Mouse (Mus musculus) liver, adult 2 months (tissue): ENCODE results near the gene Olfr1371.

Experiments
- CTCF ChIP-seq: fragments of 200-500 bp; IDR thresholded peaks from 2 replicates; pipeline ENCODE4 v1.5.1; 2011; ENCODE audit warnings: low read depth, low read length, control low read depth
- POLR2A ChIP-seq: fragments of 200-500 bp; IDR thresholded peaks from 2 replicates; pipeline ENCODE4 v1.6.1; 2011; ENCODE audit warnings: low read length, control low read depth; ENCODE audit not compliant: insufficient read depth; ENCODE audit errors: extremely low read depth

DNA sequence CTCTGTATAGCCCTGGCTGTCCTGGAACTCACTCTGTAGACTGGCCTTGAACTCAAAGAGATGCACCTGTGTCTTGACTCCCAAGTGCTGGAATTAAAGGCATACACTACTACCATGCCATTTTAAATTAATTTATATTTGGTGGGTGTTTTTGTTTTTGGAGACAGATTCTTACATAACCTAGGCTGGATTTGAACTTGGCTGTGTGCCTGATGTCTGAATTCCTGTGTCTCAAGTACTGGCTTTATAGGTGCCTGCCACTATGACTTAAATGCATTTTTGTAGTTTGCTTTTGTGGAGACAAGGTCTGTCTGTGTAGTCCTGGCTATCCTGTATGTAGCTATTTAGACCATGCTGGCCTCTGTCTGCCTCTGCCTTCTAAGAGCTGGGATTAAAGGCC is 20.7 kb upstream of the Olfr1371 start:
- TF ChIP-seq CTCF (no peak), POLR2A (no peak)
